Mouse (Mus musculus) brain, adult 2 months (tissue): ENCODE results near the gene 4931428F04Rik.
A peak's percentile ranks its signal among the peaks of the same experiment; 100 is the strongest.
"Not testable (repeated sequence)": the region's sequence is repeated elsewhere in the genome, so short reads cannot be mapped to it uniquely, and the experiment has no call there.

Source experiments
- DNase-seq: peaks from one replicate; pipeline ENCODE4 v3.0.0; 2011; ENCODE audit warnings: low read depth, low spot score

The 4931428F04Rik gene

DNA sequence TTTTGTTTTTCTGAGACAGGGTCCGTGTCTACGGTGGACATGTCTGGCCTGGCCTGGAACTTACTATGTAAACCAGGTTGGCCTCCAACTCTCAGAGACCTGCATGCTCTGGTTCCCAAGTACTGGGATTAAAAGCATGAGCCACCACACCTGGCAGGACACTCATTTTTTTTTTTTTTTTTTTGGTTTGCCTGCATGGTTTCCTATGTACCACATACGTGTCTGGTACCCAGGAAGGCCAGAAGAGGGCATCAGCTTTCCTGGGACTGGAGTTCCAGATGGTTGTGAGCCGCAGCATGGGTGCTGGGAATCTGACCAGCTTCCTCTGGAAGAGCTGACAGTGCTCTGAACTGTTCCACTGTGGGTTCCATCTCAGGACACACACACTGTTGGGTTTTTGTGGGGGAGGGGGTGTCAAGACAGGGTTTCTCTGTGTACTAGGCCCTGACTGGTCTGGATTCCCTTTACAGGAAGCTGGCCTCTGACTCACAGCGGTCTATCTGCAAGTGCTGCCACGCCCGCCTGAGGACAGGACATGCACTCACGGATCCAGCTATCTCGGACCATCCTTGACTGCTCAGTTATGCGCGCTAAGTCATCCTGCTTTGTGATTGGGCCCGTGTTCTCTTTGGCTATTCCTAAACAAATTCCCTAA is 28.2 kb downstream of the 4931428F04Rik start:
- no peak for DNase-seq

DNA sequence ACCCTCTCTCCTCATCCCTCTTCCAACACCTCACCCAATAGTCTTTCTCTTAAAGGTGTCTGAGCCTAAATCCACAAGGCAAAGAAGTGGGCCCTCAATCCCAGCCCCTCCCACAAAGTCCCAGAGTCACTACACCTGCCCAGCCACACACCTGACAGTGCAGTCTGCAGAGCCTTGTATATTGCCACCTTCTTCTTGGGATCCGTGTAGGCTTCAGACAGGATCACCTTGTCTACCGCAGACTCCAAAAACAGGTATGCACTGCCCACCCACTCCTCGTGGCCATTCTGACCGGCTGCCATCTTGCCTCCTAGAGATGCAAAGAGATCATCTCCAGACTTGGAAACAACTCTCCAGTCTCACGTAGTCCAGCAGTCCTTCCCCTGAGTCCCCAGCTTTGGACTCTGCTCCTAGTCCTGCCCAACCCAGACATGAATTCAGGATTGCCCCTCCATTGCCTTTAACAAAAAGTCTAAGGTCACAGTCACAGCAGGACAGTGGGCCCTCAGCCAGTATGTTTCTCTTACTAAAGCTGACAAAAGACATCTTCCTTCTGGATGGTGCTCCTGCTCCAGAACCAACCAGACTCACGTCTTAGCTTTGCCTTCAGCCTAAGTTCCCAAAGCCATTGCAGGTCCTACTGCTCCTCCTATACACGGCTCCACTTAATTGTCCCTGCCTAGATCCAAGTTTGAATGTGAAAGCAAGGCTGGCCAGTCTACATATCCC is 29.1 kb downstream of the 4931428F04Rik start:
- no peak for DNase-seq

DNA sequence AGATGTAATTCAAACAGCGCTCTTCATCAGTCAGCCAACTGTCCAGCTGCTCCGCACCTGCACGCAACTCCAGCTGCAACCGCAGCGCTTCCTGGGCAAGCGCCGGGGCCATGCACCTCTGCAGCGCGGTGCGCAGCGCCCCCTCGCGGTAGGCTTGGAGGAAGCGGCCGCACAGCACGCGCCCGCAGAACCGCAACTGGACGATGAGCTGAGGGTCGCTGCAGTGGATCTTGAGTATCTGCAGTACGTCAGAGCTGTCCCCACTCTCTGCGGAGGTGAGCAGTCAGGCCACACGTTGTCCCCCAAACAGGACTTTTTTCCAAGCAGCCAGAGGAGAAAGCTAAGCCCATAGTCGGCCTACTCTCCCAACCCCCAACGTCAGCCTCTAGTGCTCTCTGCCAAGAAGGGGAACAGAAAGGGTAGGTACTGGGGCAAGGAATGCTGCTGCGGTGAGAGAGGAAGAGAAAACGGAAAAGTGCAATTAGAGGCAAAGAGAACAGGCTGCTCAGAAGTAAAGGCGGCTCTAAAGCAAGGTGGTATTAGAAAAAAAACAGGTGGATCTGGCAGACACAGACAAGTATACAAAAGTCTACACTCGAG is 29.8 kb downstream of the 4931428F04Rik start:
- peak; percentile 82 for DNase-seq

DNA sequence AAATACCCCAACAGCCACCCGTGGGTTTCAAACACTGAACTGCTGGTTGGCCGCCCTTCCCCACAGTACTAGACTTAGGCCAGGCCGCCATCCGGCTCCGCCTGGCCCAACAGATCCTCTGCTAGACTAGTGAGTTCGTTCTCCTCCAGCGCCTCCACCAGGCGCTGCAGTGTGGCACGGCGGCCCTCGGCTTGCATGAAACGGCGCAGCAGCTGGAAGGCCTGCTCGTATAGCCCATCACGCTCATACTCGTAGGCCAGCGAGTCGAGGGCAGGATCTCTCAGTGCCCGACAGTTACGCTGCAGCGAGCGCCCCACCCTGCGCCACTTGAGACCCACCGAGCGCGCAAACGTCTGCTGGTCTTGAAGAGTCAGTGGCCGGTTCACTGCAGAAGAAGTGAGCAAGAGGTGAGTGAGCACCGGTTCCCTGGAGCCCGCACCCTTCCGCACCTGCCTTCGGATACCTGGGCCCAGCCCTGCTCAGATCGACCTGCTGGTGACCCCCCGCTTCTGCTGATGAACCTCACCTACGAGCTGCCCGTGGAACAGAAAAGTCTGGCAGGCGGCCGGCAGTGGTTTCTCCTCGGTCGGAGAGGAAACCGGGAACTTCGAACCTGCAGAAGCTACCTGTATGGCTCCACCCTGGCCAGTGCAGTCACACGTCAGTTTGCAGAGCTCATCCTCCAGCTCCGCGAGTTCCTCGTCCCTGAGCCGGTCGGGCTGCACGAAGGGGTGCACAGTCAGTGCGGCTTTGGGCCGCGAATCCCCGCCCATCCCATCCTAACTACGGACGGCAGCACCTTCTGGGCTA is 30.5 kb downstream of the 4931428F04Rik start:
- peak; percentile 63 for DNase-seq

DNA sequence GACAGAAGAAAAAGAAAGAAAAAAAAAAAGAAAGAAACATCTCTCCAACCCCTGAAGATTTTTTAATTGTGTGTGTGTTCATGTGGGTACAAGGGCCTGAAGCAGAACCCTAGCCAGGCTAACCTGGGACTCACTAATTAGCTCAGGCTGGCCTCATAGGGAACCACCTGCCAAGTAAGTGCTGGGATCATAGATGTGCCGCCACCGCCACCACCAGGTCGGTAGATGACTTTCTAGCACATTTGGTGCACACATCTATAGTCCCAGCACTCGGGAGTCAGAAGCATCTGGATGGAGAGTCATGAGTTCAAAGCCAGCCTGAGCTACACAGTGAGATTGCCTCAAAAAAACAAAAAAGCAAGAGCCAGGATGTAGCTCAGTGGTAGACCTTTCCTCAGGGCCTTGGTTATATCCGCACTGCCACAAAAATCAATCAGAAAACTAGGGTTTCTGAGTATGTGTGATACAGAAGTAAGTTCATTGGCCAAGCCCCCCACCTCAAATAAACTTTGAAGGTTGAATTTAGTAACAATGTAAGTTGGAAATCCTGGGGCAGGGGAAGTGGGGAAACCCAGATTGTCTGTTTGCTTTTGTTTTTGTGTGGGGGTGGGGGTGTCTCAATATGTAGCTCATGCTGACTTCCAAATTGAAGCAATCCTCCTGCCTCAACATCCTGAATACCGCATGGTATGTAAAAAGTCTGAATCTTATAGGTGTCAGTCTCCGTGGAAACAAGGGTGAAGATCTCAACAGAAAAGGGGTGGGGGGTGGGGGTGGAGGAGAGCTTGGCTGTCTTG is 32.1 kb downstream of the 4931428F04Rik start:
- DNase-seq = no peak

DNA sequence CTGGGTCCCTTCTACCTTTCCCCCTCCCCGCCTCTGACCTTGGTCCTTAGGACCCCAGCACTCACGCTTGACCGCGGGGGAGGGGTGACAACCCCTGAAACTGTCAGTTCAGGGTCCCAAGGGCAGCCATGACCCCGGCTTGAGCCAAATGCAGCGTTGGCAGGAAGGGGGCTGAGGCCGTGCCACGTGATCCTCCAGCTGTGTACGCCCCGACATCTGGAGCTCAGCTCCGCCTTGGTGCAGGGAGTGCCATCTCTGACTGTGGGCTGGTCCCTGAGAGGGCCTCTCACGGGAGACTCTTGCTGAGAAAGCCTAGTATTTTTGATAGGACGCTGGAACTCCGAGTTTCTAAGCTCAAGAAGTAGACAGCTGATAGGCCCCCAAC is 34.7 kb downstream of the 4931428F04Rik start, which contains the start of gene B3gnt9:
B3gnt9 (minus strand) TSS at position 188 of the 385 bp plus-strand sequence.
- peak; percentile 80 for DNase-seq

DNA sequence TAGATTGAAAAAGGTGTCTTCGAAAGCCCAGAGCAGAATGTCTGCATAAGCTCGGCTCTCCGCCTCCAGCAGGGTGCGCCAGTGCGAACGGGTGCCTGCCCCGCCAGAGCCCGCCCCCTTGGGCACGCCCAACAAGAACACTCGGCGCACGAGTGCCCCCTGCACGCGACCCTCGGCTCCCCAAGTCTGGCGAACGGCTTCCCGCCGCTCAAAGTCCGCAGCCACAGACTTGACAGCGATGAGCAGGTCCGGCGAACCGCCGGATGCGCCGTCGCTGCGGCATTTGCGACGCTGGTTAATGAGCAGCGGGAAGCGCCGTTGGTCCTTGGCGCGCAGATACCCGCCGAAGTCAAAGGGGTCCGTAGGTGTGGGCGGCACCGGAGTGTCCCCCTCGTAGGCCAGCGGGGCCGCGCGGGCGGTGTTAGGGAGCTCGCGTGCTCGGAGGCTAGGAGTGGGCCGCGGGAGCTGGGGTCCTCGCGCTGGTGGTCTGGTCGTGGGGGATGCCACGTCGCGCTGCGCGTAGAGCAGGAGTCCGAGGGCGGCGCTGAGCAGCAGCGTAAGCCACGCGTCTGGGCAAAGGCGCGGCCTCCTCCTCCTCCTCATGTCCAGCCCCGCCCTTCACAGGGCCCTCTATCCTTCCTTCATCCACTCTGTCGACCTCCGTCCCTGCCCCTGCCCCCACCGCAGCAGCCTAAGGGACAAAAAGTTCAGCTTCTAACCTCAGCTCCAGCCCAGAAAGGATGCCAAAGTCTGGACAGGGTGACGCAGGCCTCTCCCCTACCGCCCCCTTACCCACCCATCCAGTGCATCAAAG is 35.3 kb downstream of the 4931428F04Rik start:
- DNase-seq = peak; percentile 91

DNA sequence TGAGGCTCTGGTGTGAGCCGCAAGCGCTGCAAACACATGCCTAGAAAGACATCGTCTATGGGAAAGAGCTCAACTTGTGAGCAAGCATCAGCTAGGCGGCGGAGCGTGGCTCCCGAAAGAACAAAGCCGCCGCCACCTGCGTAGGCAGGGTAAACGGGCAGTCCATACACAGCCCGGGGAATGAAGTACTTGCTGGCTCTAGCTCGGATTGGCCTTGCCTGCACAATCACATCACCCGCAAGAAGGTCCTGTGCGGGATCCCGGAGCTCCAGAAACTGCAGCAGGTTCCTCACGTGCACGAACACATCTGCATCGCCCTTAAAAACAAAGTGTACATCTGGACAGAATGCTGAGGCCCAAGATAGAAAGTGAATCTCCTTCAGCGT is 35.9 kb downstream of the 4931428F04Rik start:
- DNase-seq = no peak

DNA sequence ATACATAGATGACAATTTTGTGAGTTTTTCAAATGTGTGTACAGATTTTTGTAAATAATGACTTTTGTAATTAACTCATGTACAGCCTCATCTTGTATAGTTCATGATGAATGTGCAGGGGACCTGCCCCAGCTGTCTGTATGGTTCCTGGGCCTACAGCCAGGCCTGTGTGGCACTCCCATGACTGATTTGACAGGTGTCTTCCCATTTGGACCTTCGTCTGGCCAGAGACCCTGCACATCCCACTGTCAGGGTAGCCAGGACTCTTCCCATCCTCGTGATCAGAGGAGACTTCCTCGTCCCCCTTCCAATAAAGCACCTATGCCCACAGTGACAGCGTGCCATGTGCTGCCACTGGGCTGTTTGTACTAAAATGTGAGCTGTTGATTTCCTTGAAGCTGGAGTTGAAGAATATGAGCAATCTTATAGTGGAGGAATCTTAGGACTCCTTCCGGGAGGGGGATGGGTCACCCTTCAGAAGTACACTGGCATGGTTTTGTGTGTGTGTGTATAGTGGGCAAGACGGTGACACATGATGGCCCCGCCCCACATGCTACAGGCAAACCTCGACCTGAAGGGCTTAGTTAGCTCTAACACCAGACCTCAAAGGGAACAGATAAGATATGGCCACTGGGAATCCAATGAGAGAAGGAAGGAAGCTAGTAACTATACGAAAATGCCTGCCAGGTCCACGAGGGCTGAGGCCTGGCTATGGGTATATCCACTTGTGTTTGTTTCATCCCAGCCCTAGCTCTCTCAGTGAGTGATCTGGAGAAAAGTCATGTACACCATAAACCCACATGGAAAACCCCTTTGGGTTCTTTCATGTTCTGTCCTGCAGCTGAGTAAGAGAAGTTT is 36.8 kb downstream of the 4931428F04Rik start:
- DNase-seq = no peak

DNA sequence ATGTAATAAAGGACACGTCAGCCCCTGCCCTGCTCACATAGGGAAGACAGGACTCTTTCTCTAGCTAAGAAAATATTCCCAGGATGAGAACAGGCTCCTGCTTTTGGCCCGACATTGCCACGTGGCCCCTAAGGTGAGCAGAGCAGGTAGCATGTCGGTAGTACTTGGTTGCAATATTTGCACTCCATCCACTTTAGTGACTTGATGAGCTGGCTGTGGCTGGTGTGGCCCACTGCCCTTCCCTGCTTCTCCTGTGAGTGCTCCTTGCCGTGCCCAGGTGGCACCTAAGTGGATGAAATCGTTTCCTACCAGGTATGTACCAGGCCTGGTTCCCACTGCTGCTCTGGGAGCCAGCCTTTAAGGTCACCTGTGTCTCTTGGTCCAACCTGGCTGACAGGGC is 37.7 kb downstream of the 4931428F04Rik start:
- DNase-seq = no peak

DNA sequence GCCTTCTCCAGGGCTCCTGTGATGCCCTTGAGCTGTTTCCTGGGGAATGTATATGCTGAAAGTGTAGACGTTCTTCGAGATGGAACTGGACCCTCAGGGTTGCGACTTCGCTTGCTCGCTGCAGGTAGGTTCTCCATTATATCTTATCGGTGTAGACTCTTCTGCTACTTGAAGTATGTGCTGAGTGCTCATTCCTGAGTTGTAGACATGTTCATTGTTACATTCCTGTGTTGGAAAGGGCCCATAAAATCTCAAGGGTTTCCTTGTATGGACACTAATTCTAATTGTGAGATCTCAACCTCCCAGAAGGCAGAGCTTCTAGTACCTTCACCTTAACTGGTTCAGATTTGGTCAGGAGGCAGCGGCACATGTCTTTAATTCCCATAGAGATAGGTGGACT is 48.6 kb downstream of the 4931428F04Rik start:
- no peak for DNase-seq

DNA sequence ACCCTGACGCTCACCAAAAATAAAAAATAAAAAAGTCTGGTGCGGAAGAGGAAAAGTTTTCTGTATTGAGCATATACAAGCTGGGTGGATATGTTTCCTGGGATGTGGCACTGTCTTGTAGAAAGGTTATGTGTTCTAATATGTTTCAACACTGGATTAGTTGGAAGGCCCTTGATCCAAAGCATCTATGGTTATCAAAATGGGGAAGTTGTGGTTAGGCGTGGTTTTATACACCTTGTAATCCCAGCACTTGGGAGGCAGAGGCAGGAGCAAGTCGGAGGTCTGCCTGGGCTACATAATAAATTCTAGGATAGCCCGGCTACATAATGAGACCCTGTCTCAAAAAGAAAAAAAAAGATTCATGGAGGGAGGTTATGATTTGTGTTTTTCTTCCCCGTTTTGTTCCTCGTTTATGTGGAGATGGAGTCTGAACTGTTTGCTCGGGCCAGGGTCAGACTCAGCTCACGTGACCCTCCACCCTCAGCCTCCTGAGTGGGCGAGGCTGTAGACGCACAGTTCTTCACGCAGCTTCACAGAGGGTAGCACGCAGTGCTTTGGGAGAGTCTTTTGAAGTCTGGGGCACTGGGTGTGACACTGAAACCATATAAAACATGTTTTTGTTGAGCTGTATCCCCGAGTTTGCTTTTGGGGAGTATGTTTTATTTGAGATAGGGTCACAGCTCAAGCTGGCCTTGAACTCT is 52.1 kb downstream of the 4931428F04Rik start:
- DNase-seq = no peak

DNA sequence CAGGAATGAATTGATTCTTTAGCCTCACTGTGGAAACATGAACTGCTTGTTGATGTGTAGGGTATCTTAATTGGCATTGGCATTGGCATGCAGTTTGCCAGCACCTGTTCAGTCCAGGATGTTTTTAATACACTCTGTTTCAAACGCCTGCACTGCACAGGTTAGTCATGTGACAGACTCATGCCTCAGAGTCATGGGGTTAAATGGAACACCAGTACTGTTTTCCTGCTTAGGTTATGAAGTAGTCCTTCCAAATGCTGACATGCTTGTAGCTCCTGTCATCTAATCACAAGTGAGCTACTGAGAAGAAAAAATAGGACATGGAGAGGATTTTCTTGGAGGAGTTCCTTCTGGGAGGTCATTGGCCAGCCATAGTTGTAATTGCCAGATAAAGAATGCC is 54.5 kb downstream of the 4931428F04Rik start:
- no peak for DNase-seq

DNA sequence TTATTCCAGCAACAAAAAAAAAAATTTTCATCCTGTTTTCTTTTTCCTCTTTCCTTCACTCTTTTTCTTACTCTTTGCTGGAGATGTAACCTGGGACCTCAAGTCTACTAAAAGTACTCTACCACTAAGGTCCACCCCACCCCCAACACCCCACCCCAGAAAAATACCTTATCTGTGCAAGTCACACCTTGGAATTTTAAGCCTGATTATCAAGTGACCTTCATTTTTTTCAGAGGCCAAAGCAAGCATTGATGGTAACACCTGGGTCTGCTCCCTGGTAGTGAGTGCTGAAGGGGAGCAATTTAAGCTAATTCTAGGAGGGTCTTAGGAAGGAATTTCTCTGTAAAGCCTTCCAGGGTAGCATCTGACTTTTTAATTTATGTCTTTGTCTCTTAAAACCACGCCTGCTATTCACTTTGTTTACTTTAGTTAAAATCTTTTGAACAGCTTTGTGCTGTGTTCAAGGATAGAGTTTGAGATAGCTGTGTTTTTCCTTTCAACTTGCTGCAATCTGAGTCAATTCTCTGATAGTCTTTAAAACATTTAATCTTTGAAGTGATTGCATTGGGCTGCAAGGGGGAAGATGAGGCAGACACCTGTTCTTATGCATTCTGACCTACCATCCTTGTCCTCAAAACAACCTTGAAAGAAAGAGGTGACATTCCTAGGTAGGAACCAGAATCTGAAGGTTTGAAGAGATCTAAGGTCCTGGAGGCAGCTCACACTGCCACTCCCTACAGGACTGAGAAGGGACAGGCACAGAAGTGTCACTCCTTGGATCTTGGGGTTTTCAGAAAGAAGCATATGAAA is 56.3 kb downstream of the 4931428F04Rik start:
- DNase-seq = no peak

DNA sequence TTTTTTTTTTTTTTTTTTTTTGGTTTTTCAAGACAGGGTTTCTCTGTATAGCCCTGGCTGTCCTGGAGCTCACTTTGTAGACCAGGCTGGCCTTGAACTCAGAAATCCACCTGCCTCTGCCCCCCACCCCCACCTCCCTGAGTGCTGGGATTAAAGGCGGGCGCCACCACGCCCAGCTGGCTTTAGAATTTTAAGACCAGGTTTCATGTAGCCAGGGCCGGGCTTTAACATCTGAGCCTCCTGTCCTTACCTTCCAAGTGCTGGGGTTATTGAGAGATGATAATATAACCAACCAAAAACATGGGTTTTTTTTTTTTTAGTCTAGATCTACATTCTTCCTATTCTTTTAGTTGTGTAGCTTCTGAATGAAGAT is 57.4 kb downstream of the 4931428F04Rik start:
- not testable (repeated sequence) for DNase-seq

DNA sequence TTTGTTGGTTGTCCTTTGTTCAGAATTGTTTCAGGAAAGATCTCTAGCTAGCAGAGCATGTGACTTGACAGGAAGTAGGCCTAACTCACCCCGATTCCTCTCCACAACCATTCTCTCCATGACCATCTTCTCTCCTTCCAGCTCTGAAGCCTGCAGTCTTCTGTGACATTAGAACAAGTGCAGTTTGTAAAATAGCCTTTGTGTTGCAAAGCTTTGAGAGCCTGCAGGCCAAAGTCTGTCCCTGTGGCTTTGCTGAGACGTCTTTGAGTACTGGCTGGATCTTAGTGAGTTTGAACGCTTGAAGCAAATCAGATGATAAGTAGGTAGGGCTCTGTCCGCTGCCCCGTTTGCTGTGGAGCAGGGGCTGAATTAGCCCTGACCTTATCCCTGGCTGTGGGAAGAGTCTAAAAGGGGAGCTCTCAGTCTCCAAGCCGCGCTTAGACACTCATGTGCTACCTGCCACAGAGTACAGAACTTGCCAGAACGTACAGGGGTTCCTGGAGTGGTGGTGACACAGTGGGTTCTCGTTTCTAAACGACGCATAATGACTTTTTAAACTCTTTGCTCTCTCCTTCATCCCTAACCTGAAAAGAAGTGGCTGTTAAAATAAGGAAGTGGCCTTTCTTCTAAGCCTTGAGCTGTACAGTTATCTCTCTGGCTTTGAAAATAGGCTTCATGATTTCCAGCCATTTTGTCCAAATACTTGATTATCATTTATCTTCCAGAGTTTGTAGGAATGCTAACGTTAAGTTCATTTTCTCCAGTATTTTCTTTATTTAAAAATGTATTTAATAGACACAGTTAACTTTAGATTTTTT is 58.0 kb downstream of the 4931428F04Rik start:
- no peak for DNase-seq
